Mouse (Mus musculus): ENCODE data around the gene Aipl1. TPM values are rescaled to one million over a fixed set of nuclear protein-coding genes. Genes with fewer than 3 reads are reported as not detected.

Aipl1 gene
- 0.51 and 0.59 TPM in 2 replicates for polyA plus RNA-seq (2015; fragmentation: Nextera tagmentation; extraction: Ambion mirVana)

DNA sequence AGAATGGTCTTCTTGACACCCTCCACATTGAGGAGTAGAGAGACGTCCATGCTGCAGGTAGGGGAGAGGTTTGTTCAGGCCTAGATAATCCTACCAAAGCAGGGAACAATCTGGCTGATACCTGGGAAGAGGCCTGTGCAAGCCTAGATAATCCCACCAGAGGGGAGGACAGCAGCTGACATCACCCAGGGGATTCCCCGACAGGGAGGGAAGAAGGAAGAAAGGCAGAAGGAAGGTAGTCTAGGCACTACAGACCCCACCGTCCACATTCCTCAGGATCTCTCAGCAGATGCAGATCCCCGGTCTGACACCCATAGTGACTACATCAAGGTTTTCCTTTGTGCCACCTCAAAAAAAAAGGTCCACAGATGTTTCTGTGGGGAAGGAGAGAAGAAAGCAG lies at the start of gene Aipl1:
Aipl1 (minus strand) TSS at position 101 of the 400 bp plus-strand sequence.
- Histone ChIP-seq H3K4me1 (peaks cover 7% of the 10 kb centered on the region), H3K36me3 (no peaks in the 10 kb centered on the region), H3K9me3 (no peaks in the 10 kb centered on the region), H3K9ac (no peak within 1 kb of the TSS), H3K4me2 (no peak within 1 kb of the TSS), H3K27me3 (peaks cover 14% of the 10 kb centered on the region), H3K4me3 (no peak within 1 kb of the TSS), H3K27ac (no peak within 1 kb of the TSS)
- 65% methylated on average over 4 of the region's 4 CpGs for WGBS
- ATAC-seq (ENCODE audit: insufficient number of reproducible peaks, insufficient read depth, low FRiP score, low TSS enrichment, low read depth): no peak

DNA sequence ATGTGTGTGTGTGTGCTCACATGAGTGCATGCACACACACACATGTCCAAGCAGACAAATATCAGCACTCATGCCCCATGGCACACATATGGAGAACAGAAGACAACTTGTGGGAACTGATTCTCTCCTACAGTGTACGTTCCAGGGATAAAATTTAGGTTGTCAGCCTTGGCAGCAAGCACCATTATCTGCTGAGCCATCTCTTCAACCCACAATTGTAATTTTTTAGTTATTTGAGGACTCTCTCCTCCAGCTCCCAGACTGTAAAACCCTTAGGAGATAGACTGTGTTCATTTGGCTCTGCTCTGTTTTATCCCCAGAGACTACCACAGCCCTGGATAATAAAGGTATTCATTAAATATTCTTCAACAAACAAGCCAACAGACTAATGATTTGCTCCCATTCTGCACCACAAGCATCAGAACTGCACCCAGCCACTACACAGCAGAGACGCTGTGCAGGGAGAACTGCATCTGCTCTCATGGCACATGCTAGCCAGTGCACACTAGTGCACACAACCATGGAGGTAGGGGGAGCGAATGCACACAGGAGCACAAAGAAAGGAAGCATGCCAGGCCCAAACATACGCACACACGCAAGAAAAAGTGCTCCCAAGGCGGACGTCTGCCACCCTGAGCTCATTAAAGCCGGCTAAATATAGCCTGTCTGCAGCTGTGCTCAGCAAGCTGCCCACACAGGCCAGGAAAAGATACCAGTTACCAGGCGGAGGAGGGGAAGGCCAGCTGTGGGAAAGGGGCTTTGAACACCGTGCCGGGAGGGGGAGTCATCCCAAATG lies 49.1 kb upstream of the Aipl1 start:
- no peak overlapping the region for H3K4me3 ChIP-seq
- 33% methylated on average over 11 of the region's 11 CpGs for WGBS
- H3K27ac ChIP-seq: peak overlapping the region; percentile 73
- no peaks in the 10 kb centered on the region for H3K27me3 ChIP-seq
- 0 out of 2 replicates have a peak overlapping the region, but pooled peaks have one; percentile 21 for H3K9ac ChIP-seq
- ATAC-seq (ENCODE audit: insufficient number of reproducible peaks, insufficient read depth, low FRiP score, low TSS enrichment, low read depth): no peak
- no peaks in the 10 kb centered on the region for H3K9me3 ChIP-seq
- peak overlapping the region; percentile 9; the same call in 1 of the 2 replicates for H3K4me2 ChIP-seq
- no peaks in the 10 kb centered on the region for H3K36me3 ChIP-seq
- H3K4me1 ChIP-seq: peaks cover 21% of the 10 kb centered on the region

DNA sequence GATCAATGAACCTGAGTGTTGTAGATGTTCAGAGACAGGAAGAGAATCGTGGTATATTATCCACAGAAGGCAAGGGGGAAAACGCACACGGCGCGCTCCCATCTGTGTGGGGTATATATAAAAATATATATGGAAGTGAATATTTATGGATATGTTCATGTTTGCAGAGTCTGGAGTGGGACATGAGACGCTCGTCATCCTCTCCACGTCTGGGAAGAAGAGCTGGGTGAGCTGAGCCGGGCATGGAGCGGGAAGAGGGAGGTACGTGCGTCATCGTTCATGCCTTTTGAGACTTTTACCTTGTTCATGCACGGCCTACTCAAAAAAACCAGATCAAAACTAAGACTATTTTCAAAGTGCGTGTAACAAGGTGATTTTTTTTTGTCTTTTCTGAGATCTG lies 47.0 kb upstream of the Aipl1 start:
- Histone ChIP-seq H3K36me3 (no peaks in the 10 kb centered on the region), H3K9ac (no peak overlapping the region), H3K9me3 (no peaks in the 10 kb centered on the region), H3K4me3 (no peak overlapping the region), H3K27me3 (no peaks in the 10 kb centered on the region), H3K4me1 (peaks cover 19% of the 10 kb centered on the region), H3K4me2 (no peak overlapping the region), H3K27ac (no peak overlapping the region)
- ATAC-seq (ENCODE audit: insufficient number of reproducible peaks, insufficient read depth, low FRiP score, low TSS enrichment, low read depth): no peak
- 91% methylated on average over 15 of the region's 15 CpGs for WGBS

GRCm38 (mm10) chr11:72082601-72083000 lies 45.3 kb upstream of the Aipl1 start:
- WGBS: 90% methylated on average over 4 of the region's 4 CpGs
- no peaks in the 10 kb centered on the region for H3K36me3 ChIP-seq
- H3K27ac ChIP-seq: no peak overlapping the region
- no peak overlapping the region for H3K4me2 ChIP-seq
- H3K9ac ChIP-seq: no peak overlapping the region
- no peaks in the 10 kb centered on the region for H3K27me3 ChIP-seq
- H3K4me3 ChIP-seq: no peak overlapping the region
- peaks cover 19% of the 10 kb centered on the region for H3K4me1 ChIP-seq
- no peak for ATAC-seq (ENCODE audit: insufficient number of reproducible peaks, insufficient read depth, low FRiP score, low TSS enrichment, low read depth)
- H3K9me3 ChIP-seq: no peaks in the 10 kb centered on the region

DNA sequence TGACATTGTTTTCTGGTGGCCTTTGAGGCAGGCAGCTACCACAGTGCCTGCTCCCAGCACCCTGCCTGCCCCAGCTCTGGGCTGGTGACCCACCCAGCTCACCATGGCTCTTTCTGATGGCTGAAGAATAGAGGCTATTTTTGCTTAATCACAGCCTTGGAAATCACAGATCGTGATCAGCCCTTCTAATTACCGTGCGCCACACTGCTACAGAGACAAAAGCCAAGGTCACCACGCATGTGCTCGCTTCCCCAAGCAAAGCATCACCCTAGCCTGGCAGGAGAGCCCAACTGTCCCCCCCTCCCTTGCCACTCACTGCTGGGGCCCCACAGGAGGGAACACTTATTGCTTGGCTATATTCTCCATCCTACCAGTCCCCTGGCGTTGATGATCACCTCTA lies 43.2 kb upstream of the Aipl1 start:
- 79% methylated on average over 6 of the region's 6 CpGs for WGBS
- peaks cover under 1% of the 10 kb centered on the region; the same call in 1 of the 2 replicates for H3K4me1 ChIP-seq
- no peaks in the 10 kb centered on the region for H3K9me3 ChIP-seq
- no peak overlapping the region for H3K9ac ChIP-seq
- H3K27me3 ChIP-seq: no peaks in the 10 kb centered on the region
- H3K27ac ChIP-seq: no peak overlapping the region
- H3K4me2 ChIP-seq: no peak overlapping the region
- ATAC-seq (ENCODE audit: insufficient number of reproducible peaks, insufficient read depth, low FRiP score, low TSS enrichment, low read depth): no peak
- no peak overlapping the region for H3K4me3 ChIP-seq
- H3K36me3 ChIP-seq: no peaks in the 10 kb centered on the region

GRCm38 (mm10) chr11:72078647-72079046 lies 41.3 kb upstream of the Aipl1 start:
- no peaks in the 10 kb centered on the region for H3K36me3 ChIP-seq
- no peak overlapping the region for H3K9ac ChIP-seq
- no peak overlapping the region for H3K4me3 ChIP-seq
- H3K27ac ChIP-seq: no peak overlapping the region
- H3K9me3 ChIP-seq: no peaks in the 10 kb centered on the region
- 48% methylated on average over 4 of the region's 4 CpGs for WGBS
- H3K27me3 ChIP-seq: no peaks in the 10 kb centered on the region
- no peak overlapping the region for H3K4me2 ChIP-seq
- no peaks in the 10 kb centered on the region; the same call in 1 of the 2 replicates for H3K4me1 ChIP-seq
- ATAC-seq (ENCODE audit: insufficient number of reproducible peaks, insufficient read depth, low FRiP score, low TSS enrichment, low read depth): no peak

DNA sequence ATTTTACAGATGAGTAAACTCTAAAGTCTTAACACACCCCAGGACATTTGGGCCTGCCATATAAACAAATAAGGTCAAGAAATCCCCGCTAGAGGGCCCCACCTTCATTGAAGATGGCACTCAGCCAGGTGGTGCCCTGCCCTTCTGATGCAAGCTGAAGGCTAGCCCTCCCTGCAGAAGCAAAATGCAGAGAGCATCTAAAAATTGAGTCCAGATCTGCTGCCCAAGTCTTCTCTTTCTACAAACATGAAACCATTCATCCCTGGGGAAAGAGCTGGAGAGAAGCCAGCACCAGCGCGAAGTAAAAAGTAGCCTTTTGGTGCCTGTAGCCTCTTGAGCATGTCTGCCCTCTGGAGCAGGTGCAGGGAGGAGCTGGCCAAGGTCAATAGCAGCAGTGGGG lies 40.7 kb upstream of the Aipl1 start:
- Histone ChIP-seq H3K9me3 (no peaks in the 10 kb centered on the region), H3K4me2 (no peak overlapping the region), H3K36me3 (no peaks in the 10 kb centered on the region), H3K4me1 (no peaks in the 10 kb centered on the region; the same call in 1 of the 2 replicates), H3K27me3 (no peaks in the 10 kb centered on the region), H3K27ac (no peak overlapping the region), H3K9ac (no peak overlapping the region), H3K4me3 (no peak overlapping the region)
- 44% methylated on average over 3 of the region's 3 CpGs for WGBS
- no peak for ATAC-seq (ENCODE audit: insufficient number of reproducible peaks, insufficient read depth, low FRiP score, low TSS enrichment, low read depth)

- Histone ChIP-seq H3K4me3 (no peak overlapping the region), H3K27ac (no peak overlapping the region), H3K4me1 (no peaks in the 10 kb centered on the region; the same call in 1 of the 2 replicates), H3K9me3 (no peaks in the 10 kb centered on the region), H3K9ac (no peak overlapping the region), H3K36me3 (no peaks in the 10 kb centered on the region), H3K27me3 (no peaks in the 10 kb centered on the region), H3K4me2 (no peak overlapping the region)
- ATAC-seq (ENCODE audit: insufficient number of reproducible peaks, insufficient read depth, low FRiP score, low TSS enrichment, low read depth): no peak
- 76% methylated on average over 13 of the region's 13 CpGs for WGBS
Observed at GRCm38 (mm10) chr11:72074230-72074629, 36.9 kb upstream of the Aipl1 start.

- Histone ChIP-seq H3K4me2 (no peak overlapping the region), H3K9me3 (no peaks in the 10 kb centered on the region), H3K4me3 (no peak overlapping the region), H3K36me3 (no peaks in the 10 kb centered on the region), H3K27me3 (no peaks in the 10 kb centered on the region), H3K27ac (no peak overlapping the region), H3K9ac (no peak overlapping the region), H3K4me1 (peaks cover 3% of the 10 kb centered on the region; the same call in 1 of the 2 replicates)
- 53% methylated on average over 6 of the region's 6 CpGs for WGBS
- ATAC-seq (ENCODE audit: insufficient number of reproducible peaks, insufficient read depth, low FRiP score, low TSS enrichment, low read depth): no peak
Observed at GRCm38 (mm10) chr11:72072331-72072905, 35.1 kb upstream of the Aipl1 start.

- no peak overlapping the region for H3K4me3 ChIP-seq
- no peak overlapping the region for H3K4me2 ChIP-seq
- WGBS: 81% methylated on average over 9 of the region's 9 CpGs
- no peak for ATAC-seq (ENCODE audit: insufficient number of reproducible peaks, insufficient read depth, low FRiP score, low TSS enrichment, low read depth)
- H3K9ac ChIP-seq: no peak overlapping the region
- no peaks in the 10 kb centered on the region for H3K36me3 ChIP-seq
- no peak overlapping the region for H3K27ac ChIP-seq
- H3K4me1 ChIP-seq: peaks cover 3% of the 10 kb centered on the region; the same call in 1 of the 2 replicates
- no peaks in the 10 kb centered on the region for H3K9me3 ChIP-seq
- H3K27me3 ChIP-seq: no peaks in the 10 kb centered on the region
Observed at GRCm38 (mm10) chr11:72070733-72071132, 33.4 kb upstream of the Aipl1 start.

- 51% methylated on average over 7 of the region's 7 CpGs for WGBS
- Histone ChIP-seq H3K9me3 (peaks cover 15% of the 10 kb centered on the region), H3K36me3 (peaks cover 4% of the 10 kb centered on the region; the same call in 1 of the 2 replicates), H3K4me1 (peaks cover 3% of the 10 kb centered on the region; the same call in 1 of the 2 replicates), H3K27me3 (no peaks in the 10 kb centered on the region), H3K4me2 (no peak overlapping the region), H3K4me3 (no peak overlapping the region), H3K27ac (no peak overlapping the region), H3K9ac (no peak overlapping the region)
- no peak for ATAC-seq (ENCODE audit: insufficient number of reproducible peaks, insufficient read depth, low FRiP score, low TSS enrichment, low read depth)
Observed at GRCm38 (mm10) chr11:72068026-72068425, 30.7 kb upstream of the Aipl1 start.

DNA sequence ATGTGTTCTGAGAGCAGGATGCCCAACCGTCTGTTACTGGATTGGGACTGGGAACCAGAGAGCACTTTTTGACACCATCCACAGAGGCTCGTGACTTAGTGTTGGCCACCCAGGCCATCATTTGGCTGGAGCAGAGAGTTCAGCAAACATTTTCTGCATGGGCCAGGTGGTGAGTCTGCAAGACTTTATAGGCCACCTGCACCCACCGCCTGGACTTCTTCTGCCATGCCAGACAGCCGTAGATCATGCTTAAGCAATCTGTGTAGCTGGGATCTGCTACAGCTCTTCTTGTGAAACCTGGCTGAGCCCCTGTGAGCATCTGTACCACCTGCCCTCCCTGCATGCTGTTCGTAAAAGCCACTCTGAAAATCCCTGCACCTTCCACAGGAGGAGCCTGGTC lies 30.0 kb upstream of the Aipl1 start:
- Histone ChIP-seq H3K27me3 (no peaks in the 10 kb centered on the region), H3K36me3 (peaks cover 4% of the 10 kb centered on the region; the same call in 1 of the 2 replicates), H3K4me3 (no peak overlapping the region), H3K4me2 (no peak overlapping the region), H3K9ac (no peak overlapping the region), H3K27ac (no peak overlapping the region), H3K4me1 (peaks cover 3% of the 10 kb centered on the region; the same call in 1 of the 2 replicates), H3K9me3 (peaks cover 15% of the 10 kb centered on the region)
- WGBS: 78% methylated on average over 5 of the region's 5 CpGs
- ATAC-seq (ENCODE audit: insufficient number of reproducible peaks, insufficient read depth, low FRiP score, low TSS enrichment, low read depth): no peak
